Mouse (Mus musculus): Measurements from ENCODE around the gene Rbm18. TPM values are rescaled to one million over a fixed set of nuclear protein-coding genes. Genes with fewer than 3 reads are reported as not detected.
A peak's percentile ranks its signal among the peaks of the same experiment; 100 is the strongest.

Gene Rbm18
- total RNA-seq, 2 experiments from 2014 or later, result 27.2 to 29.2 TPM

DNA sequence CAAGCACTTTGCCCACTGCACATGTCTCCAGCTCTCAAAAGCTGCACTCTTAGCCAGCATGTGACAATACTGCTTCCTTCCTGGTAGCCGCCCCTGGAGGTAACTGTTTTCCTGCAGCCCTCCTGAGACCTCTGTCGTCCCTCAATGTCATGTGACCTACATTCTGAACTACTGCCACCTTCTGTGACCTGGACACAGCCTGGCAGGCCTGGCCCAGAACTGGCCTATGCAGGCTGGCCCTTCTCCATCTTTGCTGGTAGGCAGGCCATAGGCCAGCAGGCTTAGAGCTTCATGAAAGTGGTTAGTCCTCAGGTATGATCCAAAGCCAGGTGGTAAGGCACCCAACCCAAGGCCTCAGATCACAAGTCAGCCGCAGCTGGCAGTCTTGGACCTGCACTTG lies 62.8 kb downstream of the Rbm18 start:
- peak; percentile 22 for DNase-seq

DNA sequence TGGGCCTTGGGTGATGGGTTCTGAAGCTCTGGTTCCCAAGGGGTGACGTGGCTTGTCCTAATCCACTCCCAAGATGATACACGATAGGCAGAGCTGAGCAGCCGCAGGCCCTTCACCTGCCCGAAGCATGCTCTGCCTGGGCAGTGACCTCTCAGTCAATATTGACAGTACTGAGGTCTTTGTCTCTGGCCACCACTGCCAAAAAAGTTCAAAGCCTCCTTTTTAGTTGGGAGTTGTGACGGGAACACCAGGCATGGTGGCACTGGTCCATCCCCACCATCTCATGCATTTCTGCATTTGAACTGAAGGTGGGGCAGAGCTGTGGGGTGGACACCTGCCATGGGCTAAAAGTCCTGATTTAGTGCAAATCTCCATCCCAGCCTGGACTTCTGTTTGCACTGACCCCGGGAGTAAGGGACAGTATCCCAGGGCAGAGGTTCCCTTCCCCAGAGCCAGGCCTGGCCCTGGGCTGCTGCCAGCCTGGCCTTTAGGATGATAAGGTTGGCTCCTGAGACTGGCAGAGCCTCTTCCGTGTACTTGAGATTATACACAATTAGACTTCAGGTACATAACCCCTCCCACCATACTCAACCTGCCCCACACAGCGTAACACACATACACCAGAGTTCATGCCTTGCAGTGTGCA lies 64.8 kb downstream of the Rbm18 start:
- no peak for DNase-seq

DNA sequence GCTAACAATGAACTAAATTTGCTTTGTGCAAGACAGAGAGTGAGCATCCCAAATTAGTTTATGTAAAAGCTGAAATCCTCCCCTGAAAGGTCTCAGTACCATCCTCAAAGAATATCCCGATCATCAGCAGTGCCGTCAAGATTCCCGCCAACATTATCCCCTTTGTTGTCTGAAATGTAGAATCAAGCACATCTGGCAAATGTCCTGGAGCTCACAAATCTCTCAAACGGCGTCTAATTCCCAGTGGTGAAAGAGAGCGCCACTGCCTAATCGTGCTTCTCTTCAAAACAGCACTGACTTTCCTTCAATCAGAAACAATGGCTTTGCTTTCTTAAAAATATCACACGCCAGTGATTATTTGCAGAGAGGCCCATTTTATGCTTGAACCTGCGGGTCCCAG lies 69.4 kb downstream of the Rbm18 start:
- DNase-seq, result no peak

Other genes with a start within 250 kb of the Rbm18 start
- 1 to 10 TPM; 1.9 to 2.7 TPM for gene Ttll11, start 156.9 kb downstream of the Rbm18 start, total RNA-seq (2021)
- gene Ndufa8, start 87.4 kb downstream of the Rbm18 start, total RNA-seq (2021), result 100 to 1,000 TPM; 390 to 396 TPM
- gene Morn5, start 87.3 kb downstream of the Rbm18 start, total RNA-seq (2021), result not detected
- gene Lhx6, start 31.4 kb downstream of the Rbm18 start, total RNA-seq (2021), result 1 to 10 TPM; 3.7 to 4.0 TPM
- gene Mrrf, start 384 bp downstream of the Rbm18 start, total RNA-seq (2021), result 10 to 100 TPM; 13.7 to 14.8 TPM
- 1 to 10 TPM; 4.2 to 5.5 TPM for gene Ptgs1, start 93.7 kb upstream of the Rbm18 start, total RNA-seq (2021)
- gene Olfr338, start 236.7 kb upstream of the Rbm18 start, total RNA-seq (2021), result not detected

Data from gastrocnemius, postnatal 25 days (tissue).